Mouse (Mus musculus) limb, embryonic 15.5 days (tissue): Measurements from ENCODE around the gene Hmga1. TPM values are rescaled to one million over a fixed set of nuclear protein-coding genes. Genes with fewer than 3 reads are reported as not detected.
A peak's percentile ranks its signal among the peaks of the same experiment; 100 is the strongest.

ENCODE experiments used
- ATAC-seq: fragments of 200-750 bp; cut with Nextera tagmentation; 2 replicates; pipeline ENCODE4 v1.8.0; 2017; ENCODE audit warnings: low read depth, moderate TSS enrichment; ENCODE audit not compliant: insufficient number of reproducible peaks, low FRiP score, low TSS enrichment
- H3K27ac ChIP-seq: fragments of 300-500 bp; sonication (generic); 2 replicates; pipeline ENCODE4 v1.5.1; 2015; ENCODE audit warnings: moderate library complexity, mild to moderate bottlenecking, inconsistent platforms
- H3K27me3 ChIP-seq: fragments of 300-500 bp; sonication (generic); 2 replicates; pipeline ENCODE4 v1.6.1; 2015; ENCODE audit warnings: inconsistent platforms
- H3K36me3 ChIP-seq: fragments of 300-500 bp; sonication (generic); 2 replicates; pipeline ENCODE4 v1.6.1; 2015; ENCODE audit warnings: inconsistent platforms
- H3K4me1 ChIP-seq: fragments of 300-500 bp; sonication (generic); 2 replicates; pipeline ENCODE4 v1.6.1; 2015; ENCODE audit warnings: inconsistent platforms
- H3K4me2 ChIP-seq: fragments of 300-500 bp; sonication (generic); 2 replicates; pipeline ENCODE4 v1.6.1; 2015; ENCODE audit warnings: mild to moderate bottlenecking, inconsistent platforms
- H3K4me3 ChIP-seq: fragments of 300-500 bp; sonication (generic); 2 replicates; pipeline ENCODE4 v1.5.1; 2015; ENCODE audit warnings: mild to moderate bottlenecking, inconsistent platforms
- H3K9ac ChIP-seq: fragments of 300-500 bp; sonication (generic); 2 replicates; pipeline ENCODE4 v1.6.1; 2015; ENCODE audit warnings: inconsistent platforms
- H3K9me3 ChIP-seq: fragments of 300-500 bp; sonication (generic); 2 replicates; pipeline ENCODE4 v1.6.1; 2016; ENCODE audit warnings: inconsistent platforms
- WGBS: fragments of 180-500 bp; shearing (Covaris S2); methylation state at CpG from one replicate; pipeline ENCODE4 v1.1.7; 2015; 5-methylcytosine and 5-hydroxymethylcytosine counted together
- polyA plus RNA-seq: library from polyadenylated mRNA; unstranded; fragments of >200 nt; fragmentation: Nextera tagmentation; extraction: Ambion mirVana; gene quantifications from 2 replicates; pipeline ENCODE4 v1.2.1, GENCODE M21; 2015

The Hmga1 gene
- polyA plus RNA-seq, 1 experiment from 2014 or later, result 161 TPM

GRCm38 (mm10) chr17:27554062-27554960 lies 2.0 kb upstream of the Hmga1 start:
- ATAC-seq, result no peak
- no peaks in the 10 kb centered on the region for H3K9me3 ChIP-seq
- WGBS, result 51% methylated on average over 20 of the region's 20 CpGs
- H3K27ac ChIP-seq, result peak overlapping the region; percentile 94
- peak overlapping the region; percentile 92 for H3K4me2 ChIP-seq
- H3K9ac ChIP-seq, result no peak overlapping the region
- H3K36me3 ChIP-seq, result no peaks in the 10 kb centered on the region
- no peaks in the 10 kb centered on the region for H3K27me3 ChIP-seq
- H3K4me1 ChIP-seq, result peaks cover 54% of the 10 kb centered on the region
- peak overlapping the region; percentile 82 for H3K4me3 ChIP-seq

GRCm38 (mm10) chr17:27555075-27555511 lies 1.2 kb upstream of the Hmga1 start:
- peaks cover 53% of the 10 kb centered on the region for H3K4me1 ChIP-seq
- H3K27ac ChIP-seq, result peak overlapping the region; percentile 94
- H3K4me2 ChIP-seq, result peak overlapping the region; percentile 92
- H3K4me3 ChIP-seq, result peak overlapping the region; percentile 82
- H3K9ac ChIP-seq, result peak overlapping the region; percentile 7
- H3K27me3 ChIP-seq, result no peaks in the 10 kb centered on the region
- H3K36me3 ChIP-seq, result no peaks in the 10 kb centered on the region
- H3K9me3 ChIP-seq, result no peaks in the 10 kb centered on the region
- under 1% methylated on average over 36 of the region's 39 CpGs for WGBS
- peak; percentile 46 for ATAC-seq

GRCm38 (mm10) chr17:27555512-27556172 lies 655 bp upstream of the Hmga1 start:
- Histone ChIP-seq H3K9me3 (no peaks in the 10 kb centered on the region), H3K27ac (peak overlapping the region; percentile 94), H3K4me2 (peak overlapping the region; percentile 92), H3K27me3 (no peaks in the 10 kb centered on the region), H3K4me1 (peaks cover 57% of the 10 kb centered on the region), H3K36me3 (no peaks in the 10 kb centered on the region), H3K9ac (peak overlapping the region; percentile 51), H3K4me3 (peak overlapping the region; percentile 82)
- WGBS, result 0% methylated on average over 55 of the region's 55 CpGs
- ATAC-seq, result peak; percentile 54

- Histone ChIP-seq H3K4me3 (peak overlapping the region; percentile 82), H3K27ac (peak overlapping the region; percentile 94), H3K9me3 (no peaks in the 10 kb centered on the region), H3K4me1 (peaks cover 66% of the 10 kb centered on the region), H3K9ac (peak overlapping the region; percentile 65), H3K36me3 (no peaks in the 10 kb centered on the region), H3K27me3 (no peaks in the 10 kb centered on the region), H3K4me2 (peak overlapping the region; percentile 92)
- under 1% methylated on average over 55 of the region's 75 CpGs for WGBS
- no peak for ATAC-seq
These were observed 1.1 kb downstream of the Hmga1 start for GRCm38 (mm10) chr17:27557181-27557926.

DNA sequence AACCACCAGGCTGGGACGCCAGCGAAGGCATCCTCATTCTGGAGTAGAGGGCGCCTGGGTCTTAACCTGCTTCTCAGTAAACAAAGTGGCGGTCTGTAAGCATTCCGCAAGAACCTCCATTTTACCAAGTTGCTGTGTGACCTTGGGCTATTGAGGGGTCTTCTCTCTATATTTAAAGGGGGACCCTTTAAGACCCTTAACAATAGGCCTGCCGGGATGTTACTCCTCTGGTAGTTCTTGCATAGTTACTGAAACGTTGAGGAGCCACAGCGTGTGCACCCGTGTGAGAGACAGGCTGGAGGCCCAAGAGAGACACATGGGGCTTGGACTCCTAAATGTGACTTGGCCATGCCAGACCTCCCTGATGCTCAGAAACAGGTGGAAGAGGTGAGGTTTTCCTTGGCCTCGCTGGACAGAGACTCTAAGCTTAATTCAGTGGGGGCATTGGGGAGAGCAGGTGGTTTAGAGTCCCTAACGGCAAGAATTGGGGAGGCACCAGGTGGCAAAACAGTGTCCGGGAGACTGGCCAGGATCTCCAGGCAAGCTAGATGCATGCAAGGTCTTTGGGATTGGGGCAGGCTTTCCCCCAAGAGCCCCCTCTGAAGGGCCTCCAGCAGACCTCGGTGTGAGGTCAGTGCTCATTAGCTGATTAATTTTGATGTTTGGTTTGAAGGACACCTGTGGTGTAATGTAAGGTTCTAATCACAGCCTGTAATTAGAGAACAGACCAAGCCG lies 1.8 kb downstream of the Hmga1 start:
- ATAC-seq, result no peak
- Histone ChIP-seq H3K9me3 (no peaks in the 10 kb centered on the region), H3K36me3 (no peaks in the 10 kb centered on the region), H3K4me3 (peak overlapping the region; percentile 82), H3K27me3 (no peaks in the 10 kb centered on the region), H3K4me2 (peak overlapping the region; percentile 92), H3K9ac (peak overlapping the region; percentile 65; the same call in 1 of the 2 replicates), H3K4me1 (peaks cover 63% of the 10 kb centered on the region), H3K27ac (peak overlapping the region; percentile 94)
- WGBS, result 6% methylated on average over 14 of the region's 14 CpGs

GRCm38 (mm10) chr17:27558845-27559244 lies 2.5 kb downstream of the Hmga1 start:
- Histone ChIP-seq H3K9ac (no peak overlapping the region), H3K9me3 (no peaks in the 10 kb centered on the region), H3K4me1 (peaks cover 63% of the 10 kb centered on the region), H3K27me3 (no peaks in the 10 kb centered on the region), H3K36me3 (no peaks in the 10 kb centered on the region), H3K4me2 (peak overlapping the region; percentile 92), H3K27ac (no peak overlapping the region), H3K4me3 (peak overlapping the region; percentile 82; the same call in 1 of the 2 replicates)
- ATAC-seq, result no peak
- 10% methylated on average over 5 of the region's 5 CpGs for WGBS

GRCm38 (mm10) chr17:27559596-27559995 lies 3.3 kb downstream of the Hmga1 start:
- no peak for ATAC-seq
- H3K36me3 ChIP-seq, result no peaks in the 10 kb centered on the region
- 74% methylated on average over 12 of the region's 12 CpGs for WGBS
- no peaks in the 10 kb centered on the region for H3K27me3 ChIP-seq
- H3K4me2 ChIP-seq, result no peak overlapping the region
- peaks cover 62% of the 10 kb centered on the region for H3K4me1 ChIP-seq
- H3K9ac ChIP-seq, result no peak overlapping the region
- H3K9me3 ChIP-seq, result no peaks in the 10 kb centered on the region
- no peak overlapping the region for H3K27ac ChIP-seq
- no peak overlapping the region for H3K4me3 ChIP-seq

GRCm38 (mm10) chr17:27560926-27561480 lies 4.7 kb downstream of the Hmga1 start:
- peaks cover 55% of the 10 kb centered on the region for H3K4me1 ChIP-seq
- no peaks in the 10 kb centered on the region for H3K9me3 ChIP-seq
- WGBS, result 84% methylated on average over 13 of the region's 13 CpGs
- no peaks in the 10 kb centered on the region for H3K27me3 ChIP-seq
- no peaks in the 10 kb centered on the region for H3K36me3 ChIP-seq
- H3K4me2 ChIP-seq, result no peak overlapping the region
- no peak overlapping the region for H3K9ac ChIP-seq
- no peak for ATAC-seq
- H3K27ac ChIP-seq, result no peak overlapping the region
- H3K4me3 ChIP-seq, result no peak overlapping the region

DNA sequence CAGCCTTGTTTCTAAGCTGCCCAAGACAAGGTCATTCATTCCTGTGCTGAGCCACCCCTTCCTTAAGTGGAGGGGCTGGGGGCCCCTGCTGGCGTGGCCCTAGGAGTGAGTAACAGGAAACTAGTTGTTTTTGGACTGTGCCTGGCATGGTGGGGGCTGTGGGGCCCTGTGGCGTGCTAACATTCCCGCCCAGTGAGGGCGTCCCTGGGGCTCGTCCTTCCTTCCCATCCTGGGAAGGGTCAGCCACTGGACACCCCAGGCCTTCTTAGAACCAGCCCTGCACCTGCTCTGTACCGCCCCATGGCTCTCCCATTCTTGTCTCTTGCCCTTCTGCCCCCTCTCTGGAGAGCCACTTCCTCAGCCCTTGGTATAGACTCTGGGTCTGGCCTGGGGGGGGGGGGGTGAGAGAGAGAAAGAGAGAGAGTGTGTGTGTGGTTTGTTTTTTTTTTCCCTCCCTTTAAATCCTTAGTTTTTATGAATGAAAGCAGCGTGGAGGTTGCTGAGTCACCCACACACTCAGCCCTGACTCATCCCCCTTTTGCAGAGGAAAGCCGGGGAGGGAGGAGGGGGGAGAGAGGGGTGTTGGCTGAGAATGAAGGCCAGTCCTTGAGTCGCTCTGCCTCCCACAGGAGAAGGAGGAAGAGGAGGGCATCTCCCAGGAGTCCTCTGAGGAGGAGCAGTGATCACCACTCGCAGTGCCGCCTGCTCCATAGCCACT lies 5.7 kb downstream of the Hmga1 start:
- no peaks in the 10 kb centered on the region for H3K9me3 ChIP-seq
- H3K4me3 ChIP-seq, result no peak overlapping the region
- no peaks in the 10 kb centered on the region for H3K27me3 ChIP-seq
- H3K4me1 ChIP-seq, result peaks cover 56% of the 10 kb centered on the region
- H3K9ac ChIP-seq, result no peak overlapping the region
- H3K4me2 ChIP-seq, result no peak overlapping the region
- WGBS, result 52% methylated on average over 10 of the region's 11 CpGs
- H3K27ac ChIP-seq, result no peak overlapping the region
- ATAC-seq, result no peak
- no peaks in the 10 kb centered on the region for H3K36me3 ChIP-seq

- ATAC-seq, result no peak
- H3K36me3 ChIP-seq, result no peaks in the 10 kb centered on the region
- no peak overlapping the region for H3K27ac ChIP-seq
- H3K4me1 ChIP-seq, result peaks cover 42% of the 10 kb centered on the region
- H3K9me3 ChIP-seq, result no peaks in the 10 kb centered on the region
- no peak overlapping the region for H3K4me3 ChIP-seq
- H3K9ac ChIP-seq, result no peak overlapping the region
- no peaks in the 10 kb centered on the region for H3K27me3 ChIP-seq
- H3K4me2 ChIP-seq, result no peak overlapping the region
- WGBS, result 52% methylated on average over 7 of the region's 7 CpGs
These were observed 7.5 kb downstream of the Hmga1 start for GRCm38 (mm10) chr17:27563771-27564244.
